In the genomic region with DNA sequence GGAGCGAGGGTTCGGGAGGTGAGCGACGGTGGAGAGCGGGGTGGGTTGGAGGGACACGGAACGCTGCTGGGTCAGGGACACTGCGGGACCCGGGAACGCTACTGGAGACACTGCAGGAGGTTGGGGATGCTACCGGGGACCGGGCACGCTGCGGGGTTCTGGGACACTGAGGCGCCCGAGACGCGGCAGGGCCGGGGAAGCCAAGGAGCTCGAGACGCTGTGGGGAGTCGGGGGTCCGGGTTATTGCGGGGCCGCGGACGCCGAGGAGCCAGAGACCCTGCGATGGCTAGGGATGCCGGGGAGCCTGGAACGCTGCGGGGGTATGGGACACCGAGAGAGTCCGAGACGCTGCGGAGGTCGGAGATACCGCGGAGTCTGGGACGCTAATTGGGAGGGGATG, we compare ENCODE assay signal across 8 mouse cellular contexts. TPM values are rescaled to one million over a fixed set of nuclear protein-coding genes. Genes with fewer than 3 reads are reported as not detected.
DNase-seq lines count a peak whose midpoint lies in the region; ATAC-seq and TF ChIP-seq lines count a peak whose summit lies in the region.

No protein-coding gene starts in this region.

- peak overlapping the region; percentile 71 for H3K9ac ChIP-seq in CH12.LX (ENCODE audit: insufficient read depth, low read depth)
- H3K9ac ChIP-seq in forebrain, embryonic 14.5 days (ENCODE audit: low read length), result peak overlapping the region; percentile 85
- H3K9ac ChIP-seq in liver, embryonic 12.5 days, result peak overlapping the region; percentile 91

- peaks cover 29 to 32% of the 10 kb centered on the region in 2 experiments for H3K36me3 ChIP-seq in CH12.LX (replicated peaks in 1 of 2; ENCODE audit: control insufficient read depth in 1 of 2, insufficient read depth in 1 of 2, low read length in 1 of 2)
- peaks cover 31% of the 10 kb centered on the region for H3K36me3 ChIP-seq in forebrain, embryonic 14.5 days (ENCODE audit: control insufficient read depth, insufficient read depth, low read length)
- H3K36me3 ChIP-seq in liver, embryonic 12.5 days, result peaks cover 32% of the 10 kb centered on the region

- peaks cover 9 to 49% of the 10 kb centered on the region in 2 experiments for H3K4me1 ChIP-seq in CH12.LX (ENCODE audit: control insufficient read depth in 1 of 2, insufficient read depth in 2 of 2)
- H3K4me1 ChIP-seq in forebrain, embryonic 14.5 days (ENCODE audit: control insufficient read depth, insufficient read depth, low read length), result peaks cover 7% of the 10 kb centered on the region
- H3K4me1 ChIP-seq in liver, embryonic 12.5 days, result peaks cover 41% of the 10 kb centered on the region

- TF ChIP-seq EP300 in CH12.LX (IDR thresholded peaks at IDR 0.05; ENCODE audit: low read length), result no peak

- peak overlapping the region; percentile 92 to 100 (median 92) for H3K4me3 ChIP-seq in CH12.LX (replicated peaks in 1 of 3; ENCODE audit: low read depth in 2 of 3, low read length in 2 of 3, poor library complexity in 1 of 3)
- peak overlapping the region; percentile 92 for H3K4me3 ChIP-seq in forebrain, embryonic 14.5 days (ENCODE audit: low read depth, low read length)
- H3K4me3 ChIP-seq in liver, embryonic 12.5 days, result peak overlapping the region; percentile 86

- in situ Hi-C loops in CH12.LX (cut with MboI; ENCODE audit: low pct_ligation_motif_present, low pct_unique_long_range_greater_than_20kb, low sequenced_read_pairs), result no loop called here

- H3K9me3 ChIP-seq in CH12.LX (replicated peaks; ENCODE audit: low read length), result no peaks in the 10 kb centered on the region
- H3K9me3 ChIP-seq in forebrain, embryonic 14.5 days (replicated peaks; ENCODE audit: control insufficient read depth, low read length), result no peaks in the 10 kb centered on the region
- H3K9me3 ChIP-seq in liver, embryonic 12.5 days (replicated peaks), result no peaks in the 10 kb centered on the region

- dilution Hi-C loops in CH12.LX (cut with MboI; ENCODE audit: extremely low pct_ligation_motif_present, extremely low pct_unique_long_range_greater_than_20kb, low sequenced_read_pairs), result no loop called here

- H3K27me3 ChIP-seq in CH12.LX (replicated peaks), result no peaks in the 10 kb centered on the region
- H3K27me3 ChIP-seq in forebrain, embryonic 14.5 days (replicated peaks; ENCODE audit: control insufficient read depth, insufficient read depth, low read length), result no peaks in the 10 kb centered on the region
- no peaks in the 10 kb centered on the region for H3K27me3 ChIP-seq in liver, embryonic 12.5 days (replicated peaks)

- H3K27ac ChIP-seq in CH12.LX (ENCODE audit: insufficient read depth, low read depth), result no peak overlapping the region
- peak overlapping the region; percentile 74 for H3K27ac ChIP-seq in forebrain, embryonic 14.5 days (ENCODE audit: low read depth, low read length)
- H3K27ac ChIP-seq in liver, embryonic 12.5 days, result peak overlapping the region; percentile 68

- no peak for TF ChIP-seq POLR2A in CH12.LX (IDR thresholded peaks at IDR 0.05; ENCODE audit: low read depth, low read length)

- DNase-seq in frontal cortex, postnatal 36 days (ENCODE audit: low spot score in 2 of 2), result no peak
- DNase-seq in CH12.LX (ENCODE audit: extremely low read depth), result no peak
- no peak for DNase-seq in forebrain, embryonic 14.5 days (ENCODE audit: low spot score)
- DNase-seq in retina, embryonic 14.5 days (ENCODE audit: low spot score), result no peak
- DNase-seq in frontal cortex, postnatal 25 days (ENCODE audit: low spot score in 2 of 2), result no peak
- DNase-seq in gastrocnemius, postnatal 10 days, result no peak

- ATAC-seq in frontal cortex, adult (ENCODE audit: low TSS enrichment), result peak; percentile 75
- peak; percentile 71 for ATAC-seq in forebrain, embryonic 14.5 days
- ATAC-seq in liver, embryonic 12.5 days, result peak; percentile 65

- TF ChIP-seq CTCF in CH12.LX (conservative IDR thresholded peaks at IDR 0.05 in 1 of 2, IDR thresholded peaks at IDR 0.05 in 1 of 2; ENCODE audit: low read depth in 2 of 2, low read length in 2 of 2), result no peak

- H3K79me2 ChIP-seq in CH12.LX (replicated peaks; ENCODE audit: control insufficient read depth, extremely low read depth, insufficient read depth, poor library complexity, severe bottlenecking), result peaks cover 27% of the 10 kb centered on the region

- WGBS in forebrain, embryonic 14.5 days, result under 1% methylated on average over 40 of the region's 40 CpGs
- WGBS in liver, embryonic 12.5 days (ENCODE audit: insufficient replicate concordance), result under 1% methylated on average over 40 of the region's 40 CpGs

- H3K4me2 ChIP-seq in CH12.LX (ENCODE audit: insufficient read depth, low read depth, poor library complexity, severe bottlenecking), result peak overlapping the region; percentile 69; the same call in 1 of the 2 replicates
- H3K4me2 ChIP-seq in forebrain, embryonic 14.5 days (ENCODE audit: low read length), result peak overlapping the region; percentile 80
- H3K4me2 ChIP-seq in liver, embryonic 12.5 days, result peak overlapping the region; percentile 87

- no peak for TF ChIP-seq RAD21 in CH12.LX (IDR thresholded peaks at IDR 0.05; ENCODE audit: low read depth, low read length)

TF ChIP-seq in CH12.LX, 34 proteins besides CTCF, POLR2A, EP300 and RAD21:
- TF ChIP-seq SIN3A (IDR thresholded peaks at IDR 0.05; ENCODE audit: low read length), result peak; percentile 8; the same call in 1 of the 2 replicates
- no peak for TF ChIP-seq HCFC1 (IDR thresholded peaks at IDR 0.05; ENCODE audit: low read depth, low read length)

RNA-seq across cellular contexts. Expression of gene D10Wsu102e, which starts 0.3 kb away (rescaled TPM):
- 1.5 and 1.6 TPM in 2 replicates for total RNA-seq in CH12.LX (2012; rRNA removed)
- total RNA-seq in CH12.LX (2014; rRNA removed), result 0.95 and 1.0 TPM in 2 replicates
- polyA plus RNA-seq in CH12.LX (2012; ENCODE audit: insufficient read length, low read depth), result 1.6 TPM in 2 replicates
- 0.74 and 0.89 TPM in 2 replicates for polyA plus RNA-seq in forebrain, embryonic 14.5 days (2014; fragmentation: Nextera tagmentation; extraction: Ambion mirVana)
- 0.43 and 0.45 TPM in 2 replicates for polyA plus RNA-seq in liver, embryonic 12.5 days (2016; fragmentation: Nextera tagmentation; extraction: Ambion mirVana)
- total RNA-seq in gastrocnemius, postnatal 10 days (2021), result under 1 TPM; 0.78 to 0.90 TPM

RNA-seq across cellular contexts. Expression of gene Slc41a2, which starts 22.7 kb away (rescaled TPM):
- 0.08 and 0.17 TPM in 2 replicates for total RNA-seq in CH12.LX (2012; rRNA removed)
- not detected in 2 replicates for total RNA-seq in CH12.LX (2014; rRNA removed)
- not detected in 2 replicates for polyA plus RNA-seq in CH12.LX (2012; ENCODE audit: insufficient read length, low read depth)
- polyA plus RNA-seq in forebrain, embryonic 14.5 days (2014; fragmentation: Nextera tagmentation; extraction: Ambion mirVana), result 3.6 and 5.3 TPM in 2 replicates
- polyA plus RNA-seq in liver, embryonic 12.5 days (2016; fragmentation: Nextera tagmentation; extraction: Ambion mirVana), result 0.11 and 0.13 TPM in 2 replicates
- total RNA-seq in gastrocnemius, postnatal 10 days (2021), result 1 to 10 TPM; 1.6 to 2.7 TPM
